Mouse (Mus musculus): ENCODE data around the gene Csf1. TPM values are rescaled to one million over a fixed set of nuclear protein-coding genes. Genes with fewer than 3 reads are reported as not detected.

Gene Csf1
- polyA plus RNA-seq, 1 experiment from 2014 or later: 7.0 TPM

DNA sequence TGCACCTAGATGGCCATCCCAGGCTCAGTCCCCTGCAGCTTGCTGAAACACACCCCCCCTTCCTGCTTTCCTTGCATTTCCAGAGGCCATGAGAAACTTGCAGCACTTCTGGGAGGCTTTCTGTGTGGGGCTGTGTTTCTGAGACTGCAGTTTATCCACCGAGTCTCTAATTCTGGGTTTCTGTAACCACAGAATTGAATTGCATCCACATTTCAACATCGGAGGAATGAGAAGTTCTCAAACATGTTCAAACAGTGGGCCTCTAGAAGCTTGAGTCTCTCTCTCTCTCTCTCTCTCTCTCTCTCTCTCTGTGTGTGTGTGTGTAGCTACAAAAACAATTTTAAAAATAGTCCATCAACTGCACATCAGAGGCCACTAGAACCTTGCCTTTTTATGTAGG, 9.4 kb upstream of the Csf1 start:
- Histone ChIP-seq H3K4me2 (ENCODE audit: low read length) (no peak overlapping the region), H3K36me3 (ENCODE audit: control insufficient read depth, insufficient read depth, low read length) (no peaks in the 10 kb centered on the region), H3K27ac (ENCODE audit: low read depth, low read length) (no peak overlapping the region), H3K9me3 (replicated peaks; ENCODE audit: control insufficient read depth, low read length) (no peaks in the 10 kb centered on the region), H3K4me3 (ENCODE audit: low read depth, low read length) (no peak overlapping the region), H3K27me3 (replicated peaks; ENCODE audit: control insufficient read depth, insufficient read depth, low read length) (no peaks in the 10 kb centered on the region), H3K9ac (ENCODE audit: low read length) (no peak overlapping the region), H3K4me1 (ENCODE audit: control insufficient read depth, insufficient read depth, low read length) (no peaks in the 10 kb centered on the region)
- no peak for DNase-seq (ENCODE audit: low spot score)
- no peak for ATAC-seq
- 89% methylated on average over 2 of the region's 2 CpGs for WGBS

DNA sequence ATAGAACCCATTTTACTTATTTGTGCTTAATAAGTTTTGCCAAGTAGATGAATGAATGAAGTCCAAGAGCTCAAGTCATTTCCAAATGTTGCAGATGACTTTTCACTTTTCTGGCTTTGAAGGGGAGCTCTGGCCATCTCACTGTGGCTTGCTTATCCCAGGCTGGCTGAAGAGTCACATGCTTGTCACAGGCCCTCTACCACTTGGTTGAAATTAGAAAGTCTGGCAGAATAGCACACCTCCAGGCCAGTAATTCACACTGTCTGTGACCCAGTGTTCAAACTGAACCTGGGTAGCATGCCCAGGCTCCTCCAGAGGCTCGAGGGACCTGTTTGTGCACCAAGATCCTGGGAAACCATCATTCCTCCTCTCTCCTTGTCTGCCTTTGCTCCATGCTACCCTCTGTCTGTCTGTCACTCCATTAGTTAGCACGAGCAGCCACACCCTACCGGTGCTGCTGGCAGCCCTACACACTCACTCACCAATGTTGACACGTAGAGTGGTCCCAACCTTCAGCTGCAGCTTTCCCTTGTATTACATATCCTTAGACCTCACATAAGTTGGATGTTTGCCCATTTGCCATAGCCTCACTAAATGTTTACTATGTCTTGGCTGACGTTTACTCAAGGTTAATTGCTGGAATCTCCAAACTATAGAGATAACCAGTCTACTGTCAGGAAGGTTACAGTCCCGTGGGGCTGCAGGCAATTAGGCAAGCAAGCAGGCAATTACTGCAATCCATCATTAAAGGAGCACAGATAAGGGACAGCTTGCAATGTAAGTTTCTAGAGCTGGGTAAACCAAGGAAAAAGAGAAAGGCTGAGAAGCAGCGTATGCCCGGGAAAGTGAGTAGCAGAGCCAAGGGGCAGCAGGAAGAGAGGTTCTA, 8.1 kb upstream of the Csf1 start:
- 62% methylated on average over 8 of the region's 8 CpGs for WGBS
- Histone ChIP-seq H3K36me3 (ENCODE audit: control insufficient read depth, insufficient read depth, low read length) (no peaks in the 10 kb centered on the region), H3K27me3 (replicated peaks; ENCODE audit: control insufficient read depth, insufficient read depth, low read length) (no peaks in the 10 kb centered on the region), H3K9ac (ENCODE audit: low read length) (no peak overlapping the region), H3K9me3 (replicated peaks; ENCODE audit: control insufficient read depth, low read length) (no peaks in the 10 kb centered on the region), H3K4me1 (ENCODE audit: control insufficient read depth, insufficient read depth, low read length) (no peaks in the 10 kb centered on the region), H3K4me2 (ENCODE audit: low read length) (no peak overlapping the region), H3K4me3 (ENCODE audit: low read depth, low read length) (no peak overlapping the region), H3K27ac (ENCODE audit: low read depth, low read length) (no peak overlapping the region)
- ATAC-seq: no peak
- DNase-seq (ENCODE audit: low spot score): no peak

DNA sequence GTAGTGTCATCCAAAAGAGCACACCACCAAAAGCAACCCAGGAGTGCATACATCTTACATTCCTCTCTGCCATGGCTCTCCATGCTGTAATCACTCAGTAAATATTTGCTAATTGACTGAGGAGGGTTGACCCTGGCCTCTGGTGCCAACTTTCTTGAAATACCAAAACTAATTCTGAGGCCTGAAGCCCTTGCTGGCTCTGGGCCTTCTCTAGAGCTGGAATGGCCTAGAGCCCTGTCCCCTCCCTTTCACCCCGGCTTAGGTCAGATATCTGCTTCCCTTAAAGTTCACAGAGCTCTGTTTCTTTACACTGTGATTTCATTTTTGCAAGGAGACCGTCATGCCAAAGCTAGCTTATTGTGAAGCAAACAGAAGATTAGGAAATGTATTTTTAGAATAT, 6.5 kb upstream of the Csf1 start:
- no peak overlapping the region for H3K9ac ChIP-seq (ENCODE audit: low read length)
- H3K4me1 ChIP-seq (ENCODE audit: control insufficient read depth, insufficient read depth, low read length): no peaks in the 10 kb centered on the region
- no peaks in the 10 kb centered on the region for H3K27me3 ChIP-seq (replicated peaks; ENCODE audit: control insufficient read depth, insufficient read depth, low read length)
- no peaks in the 10 kb centered on the region for H3K9me3 ChIP-seq (replicated peaks; ENCODE audit: control insufficient read depth, low read length)
- WGBS: 83% methylated on average over 2 of the region's 2 CpGs
- no peaks in the 10 kb centered on the region for H3K36me3 ChIP-seq (ENCODE audit: control insufficient read depth, insufficient read depth, low read length)
- H3K27ac ChIP-seq (ENCODE audit: low read depth, low read length): no peak overlapping the region
- DNase-seq (ENCODE audit: low spot score) (no peak), ATAC-seq (no peak)
- no peak overlapping the region for H3K4me3 ChIP-seq (ENCODE audit: low read depth, low read length)
- H3K4me2 ChIP-seq (ENCODE audit: low read length): no peak overlapping the region

DNA sequence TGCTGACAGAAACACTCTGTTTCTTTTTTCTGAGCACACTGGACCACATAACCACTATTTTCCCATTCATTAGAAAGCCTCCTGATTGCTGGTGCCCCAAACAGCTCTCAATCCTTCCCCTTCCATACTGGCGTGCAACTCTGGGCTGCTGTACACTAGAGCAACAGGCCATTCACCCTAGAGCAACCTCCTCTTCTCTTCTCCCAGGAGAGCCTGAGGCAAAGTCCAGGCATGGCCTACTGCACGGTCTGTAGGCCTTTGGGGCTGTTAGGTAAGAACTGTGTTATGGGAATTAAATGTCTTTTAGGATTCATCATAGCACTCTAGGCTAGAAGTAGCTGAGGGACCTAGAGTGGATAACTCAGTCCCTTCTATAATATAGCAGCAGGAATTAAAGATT, 5.7 kb upstream of the Csf1 start:
- Histone ChIP-seq H3K27ac (ENCODE audit: low read depth, low read length) (no peak overlapping the region), H3K9ac (ENCODE audit: low read length) (no peak overlapping the region), H3K36me3 (ENCODE audit: control insufficient read depth, insufficient read depth, low read length) (no peaks in the 10 kb centered on the region), H3K27me3 (replicated peaks; ENCODE audit: control insufficient read depth, insufficient read depth, low read length) (no peaks in the 10 kb centered on the region), H3K9me3 (replicated peaks; ENCODE audit: control insufficient read depth, low read length) (no peaks in the 10 kb centered on the region), H3K4me2 (ENCODE audit: low read length) (no peak overlapping the region), H3K4me1 (ENCODE audit: control insufficient read depth, insufficient read depth, low read length) (no peaks in the 10 kb centered on the region), H3K4me3 (ENCODE audit: low read depth, low read length) (no peak overlapping the region)
- no peak for DNase-seq (ENCODE audit: low spot score)
- no peak for ATAC-seq
- 77% methylated on average over 2 of the region's 2 CpGs for WGBS

DNA sequence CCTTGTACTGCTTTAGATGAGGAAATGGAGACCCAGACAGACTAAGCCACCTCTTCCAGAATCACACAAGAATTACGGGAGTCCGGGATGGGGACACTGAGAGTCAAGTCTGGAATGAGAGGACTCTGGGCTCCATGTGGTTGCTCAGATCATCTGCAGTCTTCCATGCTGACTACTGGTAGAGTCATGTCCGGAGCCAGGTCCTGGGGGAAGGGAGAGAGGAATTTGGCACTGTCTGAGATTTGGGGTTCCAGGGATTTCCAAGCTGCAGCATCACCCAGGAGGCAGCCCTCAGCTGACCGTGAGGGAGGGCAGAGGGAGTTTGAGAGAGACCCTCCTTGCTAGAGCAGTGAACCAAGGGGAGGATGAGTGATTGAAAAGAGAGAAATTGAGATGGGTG, 3.3 kb upstream of the Csf1 start:
- no peaks in the 10 kb centered on the region for H3K36me3 ChIP-seq (ENCODE audit: control insufficient read depth, insufficient read depth, low read length)
- no peak overlapping the region for H3K4me3 ChIP-seq (ENCODE audit: low read depth, low read length)
- H3K9me3 ChIP-seq (replicated peaks; ENCODE audit: control insufficient read depth, low read length): no peaks in the 10 kb centered on the region
- H3K9ac ChIP-seq (ENCODE audit: low read length): no peak overlapping the region
- no peak for DNase-seq (ENCODE audit: low spot score)
- WGBS: 88% methylated on average over 4 of the region's 4 CpGs
- no peak for ATAC-seq
- no peak overlapping the region for H3K4me2 ChIP-seq (ENCODE audit: low read length)
- H3K27ac ChIP-seq (ENCODE audit: low read depth, low read length): no peak overlapping the region
- H3K4me1 ChIP-seq (ENCODE audit: control insufficient read depth, insufficient read depth, low read length): peaks cover 13% of the 10 kb centered on the region
- no peaks in the 10 kb centered on the region for H3K27me3 ChIP-seq (replicated peaks; ENCODE audit: control insufficient read depth, insufficient read depth, low read length)

DNA sequence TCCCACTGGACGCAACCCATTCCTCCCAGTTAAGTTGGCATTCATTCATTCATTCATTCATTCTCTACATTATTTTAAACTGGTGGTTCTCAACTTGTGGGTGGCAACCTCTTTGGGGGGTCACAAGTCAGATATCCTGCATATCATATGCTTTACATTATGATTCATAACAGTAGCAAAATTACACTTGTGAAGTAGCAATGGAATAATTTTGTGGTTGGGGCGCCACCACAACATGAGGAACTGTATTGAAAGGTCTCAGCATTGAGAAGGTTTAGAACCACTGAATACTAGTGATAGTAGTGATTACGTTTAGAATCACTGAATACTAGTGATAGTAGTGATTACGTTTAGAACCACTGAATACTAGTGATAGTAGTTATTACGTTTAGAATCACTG, 1.2 kb upstream of the Csf1 start:
- Histone ChIP-seq H3K36me3 (ENCODE audit: control insufficient read depth, insufficient read depth, low read length) (no peaks in the 10 kb centered on the region), H3K27me3 (replicated peaks; ENCODE audit: control insufficient read depth, insufficient read depth, low read length) (no peaks in the 10 kb centered on the region), H3K9ac (ENCODE audit: low read length) (no peak overlapping the region), H3K4me3 (ENCODE audit: low read depth, low read length) (no peak overlapping the region), H3K4me1 (ENCODE audit: control insufficient read depth, insufficient read depth, low read length) (peaks cover 26% of the 10 kb centered on the region), H3K27ac (ENCODE audit: low read depth, low read length) (no peak overlapping the region), H3K9me3 (replicated peaks; ENCODE audit: control insufficient read depth, low read length) (no peaks in the 10 kb centered on the region), H3K4me2 (ENCODE audit: low read length) (no peak overlapping the region)
- 95% methylated on average over 5 of the region's 5 CpGs for WGBS
- DNase-seq (ENCODE audit: low spot score): no peak
- ATAC-seq: no peak

DNA sequence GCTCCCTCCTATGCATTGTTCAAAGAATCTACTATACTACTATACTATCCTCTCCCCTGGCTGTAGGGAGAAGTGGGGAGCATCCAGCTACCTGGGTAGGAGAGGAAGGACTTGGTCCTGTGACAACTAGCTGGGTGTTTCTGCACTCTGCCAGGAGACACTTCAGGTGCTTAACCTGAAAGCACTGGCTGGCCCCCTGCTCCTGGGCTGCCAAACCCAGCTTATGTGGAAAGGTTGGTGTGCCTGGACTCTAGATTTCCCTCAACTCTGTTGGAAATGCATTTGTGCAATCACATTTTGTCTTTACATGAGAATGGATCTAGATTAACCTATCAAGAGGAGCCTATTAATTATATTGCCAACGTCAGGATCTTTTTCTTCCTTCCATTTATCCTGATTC, 502 bp upstream of the Csf1 start:
- DNase-seq (ENCODE audit: low spot score) (no peak), ATAC-seq (no peak)
- H3K4me3 ChIP-seq (ENCODE audit: low read depth, low read length): no peak overlapping the region
- no peaks in the 10 kb centered on the region for H3K27me3 ChIP-seq (replicated peaks; ENCODE audit: control insufficient read depth, insufficient read depth, low read length)
- no peak overlapping the region for H3K9ac ChIP-seq (ENCODE audit: low read length)
- no peaks in the 10 kb centered on the region for H3K9me3 ChIP-seq (replicated peaks; ENCODE audit: control insufficient read depth, low read length)
- whole genome bisulfite sequencing: 38% methylated on average over 1 of the region's 1 CpGs
- no peaks in the 10 kb centered on the region for H3K36me3 ChIP-seq (ENCODE audit: control insufficient read depth, insufficient read depth, low read length)
- peak overlapping the region; percentile 68; the same call in 1 of the 2 replicates for H3K27ac ChIP-seq (ENCODE audit: low read depth, low read length)
- peak overlapping the region; percentile 93 for H3K4me2 ChIP-seq (ENCODE audit: low read length)
- peaks cover 26% of the 10 kb centered on the region for H3K4me1 ChIP-seq (ENCODE audit: control insufficient read depth, insufficient read depth, low read length)

DNA sequence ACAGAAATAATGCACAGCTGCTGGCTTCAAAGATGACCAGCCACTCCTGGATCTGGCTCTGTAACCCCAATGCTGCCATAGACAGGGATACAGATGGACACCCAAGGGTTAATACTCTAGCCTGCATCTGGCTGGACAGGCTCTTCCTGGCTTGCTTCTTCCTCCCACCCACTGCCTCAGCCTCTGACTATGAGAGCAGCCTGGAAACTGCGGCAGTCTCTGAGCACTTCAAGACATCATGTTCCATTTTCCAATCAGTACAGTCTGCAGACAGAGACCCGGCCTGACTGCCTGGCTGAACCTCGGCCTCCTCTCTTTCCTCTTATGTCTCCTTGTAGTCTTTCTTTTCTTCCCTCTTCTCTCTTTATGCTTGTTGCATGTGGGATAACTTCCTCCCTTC, 1.6 kb downstream of the Csf1 start:
- Histone ChIP-seq H3K27me3 (replicated peaks; ENCODE audit: control insufficient read depth, insufficient read depth, low read length) (no peaks in the 10 kb centered on the region), H3K4me1 (ENCODE audit: control insufficient read depth, insufficient read depth, low read length) (peaks cover 26% of the 10 kb centered on the region), H3K36me3 (ENCODE audit: control insufficient read depth, insufficient read depth, low read length) (no peaks in the 10 kb centered on the region), H3K4me2 (ENCODE audit: low read length) (peak overlapping the region; percentile 93), H3K4me3 (ENCODE audit: low read depth, low read length) (peak overlapping the region; percentile 57), H3K9me3 (replicated peaks; ENCODE audit: control insufficient read depth, low read length) (no peaks in the 10 kb centered on the region), H3K9ac (ENCODE audit: low read length) (peak overlapping the region; percentile 82), H3K27ac (ENCODE audit: low read depth, low read length) (no peak overlapping the region)
- DNase-seq (ENCODE audit: low spot score) (no peak), ATAC-seq (no peak)
- 26% methylated on average over 3 of the region's 3 CpGs for WGBS

DNA sequence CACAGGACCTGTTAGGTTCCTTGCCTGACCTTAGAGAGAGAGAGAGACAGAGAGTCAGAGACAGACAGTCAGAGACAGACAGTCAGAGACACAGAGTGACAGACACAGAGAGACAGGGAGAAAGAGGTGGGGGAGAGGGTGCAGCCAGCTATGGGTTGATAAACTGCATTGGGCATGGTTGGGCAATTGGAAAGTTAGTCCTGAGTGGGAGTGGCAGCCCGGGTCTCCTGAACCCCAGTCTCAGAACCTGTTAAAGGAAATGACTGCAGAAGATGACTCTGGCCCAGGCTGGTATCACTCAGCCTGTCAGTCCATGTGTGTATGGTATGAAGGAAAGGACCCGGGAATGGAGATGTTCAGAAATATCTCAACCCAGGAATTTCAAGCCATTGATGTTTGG, 2.1 kb downstream of the Csf1 start:
- 77% methylated on average over 2 of the region's 2 CpGs for WGBS
- H3K9ac ChIP-seq (ENCODE audit: low read length): peak overlapping the region; percentile 82; the same call in 1 of the 2 replicates
- ATAC-seq: no peak

More for the DNA sequence above, 2.1 kb downstream of the Csf1 start:
- Histone ChIP-seq H3K4me2 (ENCODE audit: low read length) (peak overlapping the region; percentile 93), H3K4me3 (ENCODE audit: low read depth, low read length) (no peak overlapping the region), H3K9me3 (replicated peaks; ENCODE audit: control insufficient read depth, low read length) (no peaks in the 10 kb centered on the region), H3K27ac (ENCODE audit: low read depth, low read length) (peak overlapping the region; percentile 46), H3K36me3 (ENCODE audit: control insufficient read depth, insufficient read depth, low read length) (no peaks in the 10 kb centered on the region), H3K27me3 (replicated peaks; ENCODE audit: control insufficient read depth, insufficient read depth, low read length) (no peaks in the 10 kb centered on the region), H3K4me1 (ENCODE audit: control insufficient read depth, insufficient read depth, low read length) (peaks cover 26% of the 10 kb centered on the region)
- DNase-seq (ENCODE audit: low spot score): no peak
